Mouse (Mus musculus): ENCODE results near the gene Lmo4.

The Lmo4 gene

GRCm38 (mm10) chr3:144204413-144205311 lies at the start of gene Lmo4:
Gene Lmo4 (minus strand): TSS chr3:144205220.
- peak; percentile 86 for DNase-seq (ENCODE audit: low spot score)

GRCm38 (mm10) chr3:144254281-144254680 lies 49.3 kb upstream of the Lmo4 start:
- no peak for DNase-seq (ENCODE audit: low spot score)

GRCm38 (mm10) chr3:144253018-144253417 lies 48.0 kb upstream of the Lmo4 start:
- DNase-seq (ENCODE audit: low spot score): no peak

- DNase-seq (ENCODE audit: low spot score): no peak
Observed at GRCm38 (mm10) chr3:144252109-144252508, 47.1 kb upstream of the Lmo4 start.

GRCm38 (mm10) chr3:144242025-144242673 lies 37.1 kb upstream of the Lmo4 start:
- DNase-seq (ENCODE audit: low spot score): peak; percentile 90

- no peak for DNase-seq (ENCODE audit: low spot score)
Observed at GRCm38 (mm10) chr3:144241161-144241560, 36.1 kb upstream of the Lmo4 start.

GRCm38 (mm10) chr3:144238482-144238881 lies 33.5 kb upstream of the Lmo4 start:
- DNase-seq (ENCODE audit: low spot score): no peak

- no peak for DNase-seq (ENCODE audit: low spot score)
Observed at GRCm38 (mm10) chr3:144232347-144233008, 27.5 kb upstream of the Lmo4 start.

- DNase-seq (ENCODE audit: low spot score): no peak
Observed at GRCm38 (mm10) chr3:144231931-144232330, 26.9 kb upstream of the Lmo4 start.

- no peak for DNase-seq (ENCODE audit: low spot score)
Observed at GRCm38 (mm10) chr3:144231419-144231818, 26.4 kb upstream of the Lmo4 start.

- no peak for DNase-seq (ENCODE audit: low spot score)
Observed at GRCm38 (mm10) chr3:144230016-144230415, 25.0 kb upstream of the Lmo4 start.

GRCm38 (mm10) chr3:144229312-144229711 lies 24.3 kb upstream of the Lmo4 start:
- no peak for DNase-seq (ENCODE audit: low spot score)

- DNase-seq (ENCODE audit: low spot score): no peak
Observed at GRCm38 (mm10) chr3:144225456-144226240, 20.6 kb upstream of the Lmo4 start.

GRCm38 (mm10) chr3:144224594-144224993 lies 19.6 kb upstream of the Lmo4 start:
- DNase-seq (ENCODE audit: low spot score): no peak

GRCm38 (mm10) chr3:144223377-144224105 lies 18.5 kb upstream of the Lmo4 start:
- DNase-seq (ENCODE audit: low spot score): no peak

GRCm38 (mm10) chr3:144222381-144222780 lies 17.4 kb upstream of the Lmo4 start:
- DNase-seq (ENCODE audit: low spot score): no peak

GRCm38 (mm10) chr3:144207498-144207897 lies 2.5 kb upstream of the Lmo4 start:
- peak; percentile 68 for DNase-seq (ENCODE audit: low spot score)

GRCm38 (mm10) chr3:144206942-144207341 lies 1.9 kb upstream of the Lmo4 start:
- no peak for DNase-seq (ENCODE audit: low spot score)

GRCm38 (mm10) chr3:144206261-144206660 lies 1.2 kb upstream of the Lmo4 start:
- no peak for DNase-seq (ENCODE audit: low spot score)

- peak; percentile 96 for DNase-seq (ENCODE audit: low spot score)
Observed at GRCm38 (mm10) chr3:144205351-144206153, 532 bp upstream of the Lmo4 start.

Measured in adipocyte (in vitro differentiated cells).